Mouse (Mus musculus): ENCODE measurements around the gene Fuk. TPM values are rescaled to one million over a fixed set of nuclear protein-coding genes. Genes with fewer than 3 reads are reported as not detected.

The Fuk gene
- polyA plus RNA-seq, 1 experiment from 2014 or later: 10.1 TPM

GRCm38 (mm10) chr8:110929066-110929465, 26.8 kb upstream of the Fuk start:
- 0 out of 2 replicates have a peak, but pooled peaks cover 3% of the 10 kb centered on the region for H3K4me1 ChIP-seq (replicated peaks; ENCODE audit: insufficient read depth, low read length)
- H3K9me3 ChIP-seq (replicated peaks; ENCODE audit: low read length): no peaks in the 10 kb centered on the region
- no peak overlapping the region for H3K27ac ChIP-seq
- no peak for TF ChIP-seq CTCF (IDR thresholded peaks at IDR 0.05; ENCODE audit: low read depth)
- no peak overlapping the region for H3K4me3 ChIP-seq (replicated peaks; ENCODE audit: low read depth, low read length)
- no peak overlapping the region for H3K4me2 ChIP-seq (ENCODE audit: low read length)
- H3K9ac ChIP-seq (ENCODE audit: low read depth, low read length): no peak overlapping the region
- no peaks in the 10 kb centered on the region for H3K36me3 ChIP-seq (ENCODE audit: insufficient read depth, low read length)
- ATAC-seq (replicated peaks; ENCODE audit: low FRiP score, low read depth) (no peak), DNase-seq (ENCODE audit: low spot score) (no peak)
- H3K27me3 ChIP-seq (ENCODE audit: insufficient read depth, low read length): no peaks in the 10 kb centered on the region
- 81% methylated on average over 5 of the region's 5 CpGs for WGBS

- DNase-seq (ENCODE audit: low spot score) (no peak), ATAC-seq (replicated peaks; ENCODE audit: low FRiP score, low read depth) (no peak)
- no peak for TF ChIP-seq CTCF (IDR thresholded peaks at IDR 0.05; ENCODE audit: low read depth)
- H3K27me3 ChIP-seq (ENCODE audit: insufficient read depth, low read length): no peaks in the 10 kb centered on the region
- no peaks in the 10 kb centered on the region for H3K36me3 ChIP-seq (ENCODE audit: insufficient read depth, low read length)
- no peaks in the 10 kb centered on the region for H3K9me3 ChIP-seq (replicated peaks; ENCODE audit: low read length)
- no peak overlapping the region for H3K4me2 ChIP-seq (ENCODE audit: low read length)
- no peak overlapping the region for H3K9ac ChIP-seq (ENCODE audit: low read depth, low read length)
- 0 out of 2 replicates have a peak, but pooled peaks cover 3% of the 10 kb centered on the region for H3K4me1 ChIP-seq (replicated peaks; ENCODE audit: insufficient read depth, low read length)
- no peak overlapping the region for H3K27ac ChIP-seq
- WGBS: 69% methylated on average over 7 of the region's 7 CpGs
- H3K4me3 ChIP-seq (replicated peaks; ENCODE audit: low read depth, low read length): no peak overlapping the region
Measured at GRCm38 (mm10) chr8:110928435-110928834, 26.1 kb upstream of the Fuk start.

- Histone ChIP-seq H3K27me3 (ENCODE audit: insufficient read depth, low read length) (no peaks in the 10 kb centered on the region), H3K9ac (ENCODE audit: low read depth, low read length) (no peak overlapping the region), H3K4me3 (replicated peaks; ENCODE audit: low read depth, low read length) (no peak overlapping the region), H3K4me2 (ENCODE audit: low read length) (no peak overlapping the region), H3K36me3 (ENCODE audit: insufficient read depth, low read length) (no peaks in the 10 kb centered on the region), H3K9me3 (replicated peaks; ENCODE audit: low read length) (no peaks in the 10 kb centered on the region), H3K27ac (no peak overlapping the region), H3K4me1 (replicated peaks; ENCODE audit: insufficient read depth, low read length) (peaks cover 6% of the 10 kb centered on the region; the same call in 1 of the 2 replicates)
- no peak for TF ChIP-seq CTCF (IDR thresholded peaks at IDR 0.05; ENCODE audit: low read depth)
- no peak for ATAC-seq (replicated peaks; ENCODE audit: low FRiP score, low read depth)
- 38% methylated on average over 5 of the region's 5 CpGs for WGBS
- peak; percentile 59 for DNase-seq (ENCODE audit: low spot score)
Measured at GRCm38 (mm10) chr8:110926690-110927089, 24.4 kb upstream of the Fuk start.

DNA sequence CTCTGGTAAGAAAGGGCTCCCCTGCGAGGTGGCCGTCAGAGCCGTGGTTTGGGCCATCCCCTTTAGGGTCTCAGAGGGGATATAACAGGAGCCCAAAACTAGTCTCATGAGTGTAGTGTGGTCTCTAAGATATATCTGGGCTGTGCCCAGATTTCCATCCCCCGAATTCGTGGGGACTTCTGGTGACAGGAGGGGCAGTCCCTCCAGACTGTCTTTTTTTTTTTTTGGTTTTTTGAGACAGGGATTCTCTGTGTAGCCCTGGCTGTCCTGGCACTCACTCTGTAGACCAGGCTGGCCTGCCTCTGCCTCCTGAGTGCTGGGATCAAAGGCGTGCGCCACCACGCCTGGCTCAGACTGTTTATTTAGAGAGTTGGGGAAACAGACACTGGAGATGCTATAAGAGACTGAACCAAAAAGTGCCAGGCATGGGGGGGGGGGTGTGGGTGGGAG, 23.4 kb upstream of the Fuk start:
- Histone ChIP-seq H3K27ac (no peak overlapping the region), H3K36me3 (ENCODE audit: insufficient read depth, low read length) (no peaks in the 10 kb centered on the region), H3K27me3 (ENCODE audit: insufficient read depth, low read length) (no peaks in the 10 kb centered on the region), H3K9ac (ENCODE audit: low read depth, low read length) (no peak overlapping the region), H3K4me3 (replicated peaks; ENCODE audit: low read depth, low read length) (no peak overlapping the region), H3K9me3 (replicated peaks; ENCODE audit: low read length) (no peaks in the 10 kb centered on the region), H3K4me2 (ENCODE audit: low read length) (no peak overlapping the region), H3K4me1 (replicated peaks; ENCODE audit: insufficient read depth, low read length) (peaks cover 14% of the 10 kb centered on the region; the same call in 1 of the 2 replicates)
- TF ChIP-seq CTCF (IDR thresholded peaks at IDR 0.05; ENCODE audit: low read depth): no peak
- ATAC-seq (replicated peaks; ENCODE audit: low FRiP score, low read depth): no peak
- no peak for DNase-seq (ENCODE audit: low spot score)
- WGBS: 71% methylated on average over 8 of the region's 8 CpGs

- peak overlapping the region; percentile 86 for H3K9ac ChIP-seq (ENCODE audit: low read depth, low read length)
- peaks cover 29% of the 10 kb centered on the region for H3K4me1 ChIP-seq (replicated peaks; ENCODE audit: insufficient read depth, low read length)
- DNase-seq (ENCODE audit: low spot score): peak; percentile 91
Measured at GRCm38 (mm10) chr8:110921492-110922230, 19.4 kb upstream of the Fuk start.

GRCm38 (mm10) chr8:110920773-110921277, 18.5 kb upstream of the Fuk start:
- H3K27ac ChIP-seq: peak overlapping the region; percentile 81
- no peaks in the 10 kb centered on the region for H3K36me3 ChIP-seq (ENCODE audit: insufficient read depth, low read length)
- ATAC-seq (replicated peaks; ENCODE audit: low FRiP score, low read depth) (no peak), DNase-seq (ENCODE audit: low spot score) (no peak)
- WGBS: 13% methylated on average over 3 of the region's 3 CpGs
- H3K4me2 ChIP-seq (ENCODE audit: low read length): peak overlapping the region; percentile 93
- peaks cover 29% of the 10 kb centered on the region for H3K4me1 ChIP-seq (replicated peaks; ENCODE audit: insufficient read depth, low read length)
- TF ChIP-seq CTCF (IDR thresholded peaks at IDR 0.05; ENCODE audit: low read depth): no peak
- no peaks in the 10 kb centered on the region for H3K27me3 ChIP-seq (ENCODE audit: insufficient read depth, low read length)
- H3K4me3 ChIP-seq (replicated peaks; ENCODE audit: low read depth, low read length): peak overlapping the region; percentile 83
- peak overlapping the region; percentile 86 for H3K9ac ChIP-seq (ENCODE audit: low read depth, low read length)
- no peaks in the 10 kb centered on the region for H3K9me3 ChIP-seq (replicated peaks; ENCODE audit: low read length)

More at GRCm38 (mm10) chr8:110921492-110922230, 19.4 kb upstream of the Fuk start:
- Histone ChIP-seq H3K9me3 (replicated peaks; ENCODE audit: low read length) (no peaks in the 10 kb centered on the region), H3K27me3 (ENCODE audit: insufficient read depth, low read length) (no peaks in the 10 kb centered on the region), H3K27ac (peak overlapping the region; percentile 81), H3K4me2 (ENCODE audit: low read length) (peak overlapping the region; percentile 93), H3K4me3 (replicated peaks; ENCODE audit: low read depth, low read length) (peak overlapping the region; percentile 83; the same call in 1 of the 2 replicates), H3K36me3 (ENCODE audit: insufficient read depth, low read length) (no peaks in the 10 kb centered on the region)
- ATAC-seq (replicated peaks; ENCODE audit: low FRiP score, low read depth): no peak
- no peak for TF ChIP-seq CTCF (IDR thresholded peaks at IDR 0.05; ENCODE audit: low read depth)
- WGBS: 17% methylated on average over 7 of the region's 7 CpGs

All from kidney, postnatal 0 days (tissue).